Mouse (Mus musculus) thymus, postnatal 0 days (tissue): ENCODE measurements around the gene Kcnc1. TPM values are rescaled to one million over a fixed set of nuclear protein-coding genes. Genes with fewer than 3 reads are reported as not detected.

ENCODE experiments used
- DNase-seq: peaks from one replicate; pipeline ENCODE4 v3.0.0-alpha.2; 2015; ENCODE audit warnings: low spot score
- polyA plus RNA-seq: library from polyadenylated mRNA; unstranded; fragments of >200 nt; fragmentation: Nextera tagmentation; extraction: Ambion mirVana; gene quantifications from 2 replicates; pipeline ENCODE4 v1.2.1, GENCODE M21; 2015

The Kcnc1 gene
- 0.09 and 0.27 TPM in 2 replicates for polyA plus RNA-seq

- DNase-seq, result peak; percentile 62
These were observed at the start of gene Kcnc1 for GRCm38 (mm10) chr7:46396231-46396927. Gene Kcnc1, plus strand, starts transcription at chr7:46396497.

DNA sequence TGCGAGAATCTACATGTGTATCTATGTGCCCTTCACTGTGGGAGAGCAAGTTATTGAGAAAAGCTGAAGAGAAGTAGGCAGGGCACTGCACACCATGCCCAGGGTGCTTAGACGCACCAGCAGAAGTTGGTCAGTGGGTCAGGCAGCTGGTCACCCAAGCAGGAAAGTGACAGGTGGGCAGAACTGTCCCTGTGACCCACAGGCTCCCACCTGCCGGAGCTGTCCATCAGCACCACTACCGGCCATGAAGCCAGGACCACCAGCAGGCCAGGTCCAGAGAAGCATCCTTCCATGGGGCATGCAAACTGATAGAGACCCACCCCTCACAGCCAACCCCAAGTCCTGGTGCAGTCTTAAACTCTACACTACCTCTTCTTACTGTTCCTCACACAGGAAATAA is 48.6 kb upstream of the Kcnc1 start:
- no peak for DNase-seq

DNA sequence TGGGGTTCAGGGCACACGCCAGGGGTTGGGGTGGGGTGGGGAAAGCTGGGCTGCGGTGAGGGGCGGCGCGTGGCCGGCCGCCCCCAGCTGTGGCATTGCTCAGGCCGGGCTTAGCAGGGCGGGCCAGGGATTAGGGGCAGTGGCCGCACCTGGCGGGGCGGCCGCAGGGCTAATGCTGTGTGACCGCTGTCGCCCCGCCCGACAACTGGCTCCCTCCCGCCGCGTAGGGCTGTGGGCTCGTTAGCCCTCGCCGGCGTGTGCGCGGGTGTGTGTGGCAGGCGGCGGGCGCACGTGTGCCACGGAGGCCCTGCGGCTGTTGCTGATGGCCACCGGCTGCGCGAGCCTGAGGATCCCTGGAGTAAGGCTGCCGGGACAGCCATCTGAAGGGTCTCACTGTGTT is 47.5 kb upstream of the Kcnc1 start:
- DNase-seq, result no peak

DNA sequence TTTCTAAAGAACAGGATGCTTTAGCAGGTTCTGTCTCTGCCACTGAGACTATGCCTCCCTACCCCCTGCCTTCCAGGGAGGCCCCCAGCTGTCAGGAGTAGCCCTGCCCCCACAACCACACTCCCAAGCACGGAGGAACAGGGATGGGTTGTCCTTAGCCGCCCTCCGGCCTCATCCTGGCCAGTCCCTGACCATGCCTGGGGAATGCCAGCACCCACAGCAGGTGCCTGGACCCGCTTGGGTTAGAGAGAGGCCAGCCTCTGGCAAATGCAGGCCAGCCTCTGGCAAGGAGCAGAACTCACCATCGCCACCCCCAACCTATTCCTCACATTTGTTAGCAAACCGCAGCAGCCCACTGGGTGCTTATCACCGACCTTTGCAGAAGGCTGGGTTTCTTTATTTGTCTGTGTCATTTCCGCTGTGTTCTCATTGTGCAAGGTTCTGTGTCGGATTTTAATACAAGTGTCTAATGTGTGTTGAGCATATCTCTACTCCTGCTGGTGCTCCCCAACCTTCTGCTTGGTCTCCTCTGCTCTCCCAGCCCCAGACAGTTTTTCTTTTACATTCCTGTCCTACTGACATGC is 46.1 kb upstream of the Kcnc1 start:
- no peak for DNase-seq

- no peak for DNase-seq
These were observed 43.5 kb upstream of the Kcnc1 start for GRCm38 (mm10) chr7:46352748-46353147.

DNA sequence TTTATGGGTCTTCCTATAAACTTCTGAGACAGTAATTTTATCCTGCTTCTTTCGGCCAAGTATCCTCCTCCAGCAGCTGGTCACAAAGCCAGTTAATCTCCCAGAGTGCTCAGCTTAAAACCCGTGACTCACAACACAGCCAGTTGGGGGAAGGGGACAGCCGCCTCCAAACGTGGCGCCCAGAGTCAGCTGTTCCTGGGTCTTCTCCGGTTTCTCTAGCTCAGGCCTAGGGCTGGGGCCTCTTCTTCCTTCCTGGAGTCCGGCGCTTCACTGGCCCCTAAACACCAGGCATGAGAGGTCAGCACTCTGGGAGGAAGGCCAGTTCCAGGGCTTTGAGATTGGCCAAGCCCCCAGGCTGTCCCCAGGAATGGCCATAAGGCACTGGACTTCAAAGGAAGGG is 43.1 kb upstream of the Kcnc1 start:
- no peak for DNase-seq

- DNase-seq, result peak; percentile 8
These were observed 42.4 kb upstream of the Kcnc1 start for GRCm38 (mm10) chr7:46353875-46354274.

DNA sequence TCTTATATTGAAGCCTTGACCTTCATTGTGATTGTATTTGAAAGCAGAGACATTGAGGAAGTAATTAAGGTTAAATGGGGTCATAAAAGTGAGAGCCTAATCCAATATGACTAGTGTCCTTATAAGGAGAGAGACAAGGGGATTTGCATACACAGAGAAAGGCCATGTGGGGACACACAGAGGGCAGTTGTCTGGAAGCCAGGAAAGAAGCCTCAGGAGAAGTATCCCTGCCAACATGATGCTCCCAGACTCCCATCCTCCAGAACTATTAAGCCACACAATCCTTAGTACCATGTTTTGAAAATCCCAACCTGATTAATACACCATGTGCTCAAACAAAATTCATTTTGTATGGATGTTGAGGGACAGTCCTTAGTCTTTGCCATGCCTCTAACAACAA is 34.5 kb upstream of the Kcnc1 start:
- no peak for DNase-seq

DNA sequence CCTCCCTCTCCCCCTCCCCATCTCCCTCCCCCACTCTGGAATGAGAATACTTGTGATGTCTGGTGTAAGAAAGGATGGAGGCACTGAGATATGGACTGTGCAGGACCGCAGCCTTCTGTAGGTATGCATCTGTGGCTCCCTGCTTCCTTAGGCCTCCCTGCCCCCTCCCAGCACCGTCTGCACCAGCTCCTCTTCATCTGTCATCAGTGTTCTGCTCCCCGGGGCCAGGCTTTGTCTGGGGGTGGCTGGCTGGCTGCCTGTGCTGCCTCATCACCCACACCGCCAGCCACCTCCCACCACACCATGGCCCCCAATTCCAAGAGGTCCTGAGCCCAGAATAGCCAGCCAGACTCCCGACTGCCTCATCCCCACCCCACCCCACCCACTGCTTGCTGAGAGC is 32.1 kb upstream of the Kcnc1 start:
- DNase-seq, result no peak

GRCm38 (mm10) chr7:46365810-46366209 is 30.5 kb upstream of the Kcnc1 start:
- DNase-seq, result no peak

DNA sequence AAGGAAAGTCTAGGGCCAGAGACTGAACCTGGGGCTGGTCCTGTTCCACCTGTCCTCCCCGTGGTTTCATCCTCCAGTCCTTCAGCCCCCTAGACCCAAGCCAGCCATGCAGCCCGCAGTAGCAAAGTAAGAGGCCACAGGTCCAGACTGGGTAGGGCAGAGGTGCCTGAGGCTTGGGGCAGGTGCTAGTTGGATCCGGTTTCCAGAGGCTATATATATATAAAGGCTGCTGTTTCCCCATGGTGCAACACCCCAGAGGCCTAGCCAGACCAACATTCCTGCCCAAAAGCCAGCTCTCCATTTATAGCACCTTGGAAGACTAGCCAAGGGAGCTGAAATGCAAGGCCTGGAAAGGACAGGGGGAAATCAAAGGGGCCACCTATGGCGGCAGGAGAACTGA is 25.2 kb upstream of the Kcnc1 start:
- no peak for DNase-seq

- DNase-seq, result no peak
These were observed 19.9 kb upstream of the Kcnc1 start, which contains the start of gene Myod1 for GRCm38 (mm10) chr7:46376172-46377007. Gene Myod1, plus strand, starts transcription at chr7:46376474.

DNA sequence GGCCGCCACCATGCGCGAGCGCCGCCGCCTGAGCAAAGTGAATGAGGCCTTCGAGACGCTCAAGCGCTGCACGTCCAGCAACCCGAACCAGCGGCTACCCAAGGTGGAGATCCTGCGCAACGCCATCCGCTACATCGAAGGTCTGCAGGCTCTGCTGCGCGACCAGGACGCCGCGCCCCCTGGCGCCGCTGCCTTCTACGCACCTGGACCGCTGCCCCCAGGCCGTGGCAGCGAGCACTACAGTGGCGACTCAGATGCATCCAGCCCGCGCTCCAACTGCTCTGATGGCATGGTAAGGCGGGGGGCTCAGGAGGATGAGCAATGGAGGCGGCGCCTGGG is 19.3 kb upstream of the Kcnc1 start:
- DNase-seq, result no peak

- no peak for DNase-seq
These were observed 18.2 kb upstream of the Kcnc1 start for GRCm38 (mm10) chr7:46378123-46378522.

DNA sequence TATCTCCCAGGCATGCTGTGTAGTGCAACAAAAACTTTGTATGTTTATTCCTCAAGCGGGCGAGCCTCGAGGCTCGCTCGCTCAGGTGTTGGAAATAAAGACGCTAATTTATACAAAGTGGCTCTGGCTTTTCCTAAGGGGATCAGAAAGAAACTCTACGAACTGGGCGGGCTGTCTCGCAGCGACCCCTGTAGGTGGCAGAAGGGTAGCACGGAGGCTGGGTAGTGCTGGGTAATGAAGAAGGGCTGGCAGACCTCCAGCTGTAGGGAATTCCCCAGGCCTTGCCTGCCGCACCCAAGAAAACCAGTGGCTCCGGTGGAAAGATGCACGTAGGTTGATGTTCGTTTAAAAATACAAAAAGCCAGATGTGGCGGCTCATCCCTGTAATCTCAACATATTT is 17.3 kb upstream of the Kcnc1 start:
- DNase-seq, result peak; percentile 44

DNA sequence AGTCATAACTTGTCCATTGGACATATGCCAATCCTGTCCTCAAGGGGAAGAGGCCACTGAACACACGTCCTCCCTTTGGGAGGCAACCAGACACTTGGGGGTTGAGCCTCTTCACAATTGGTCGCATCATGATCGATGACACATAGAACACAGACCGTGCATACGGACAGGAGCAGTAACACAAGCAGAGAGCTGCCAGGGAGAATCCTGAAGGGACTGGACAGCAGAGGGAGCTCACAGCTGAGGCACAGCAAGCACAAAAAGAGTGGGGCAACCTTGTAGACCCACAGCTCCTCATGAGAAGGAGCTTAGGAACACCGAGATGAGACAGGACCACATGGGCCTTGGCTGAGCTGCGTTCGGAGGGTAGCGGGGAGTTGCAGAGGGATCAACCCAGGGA is 15.7 kb upstream of the Kcnc1 start:
- DNase-seq, result no peak

DNA sequence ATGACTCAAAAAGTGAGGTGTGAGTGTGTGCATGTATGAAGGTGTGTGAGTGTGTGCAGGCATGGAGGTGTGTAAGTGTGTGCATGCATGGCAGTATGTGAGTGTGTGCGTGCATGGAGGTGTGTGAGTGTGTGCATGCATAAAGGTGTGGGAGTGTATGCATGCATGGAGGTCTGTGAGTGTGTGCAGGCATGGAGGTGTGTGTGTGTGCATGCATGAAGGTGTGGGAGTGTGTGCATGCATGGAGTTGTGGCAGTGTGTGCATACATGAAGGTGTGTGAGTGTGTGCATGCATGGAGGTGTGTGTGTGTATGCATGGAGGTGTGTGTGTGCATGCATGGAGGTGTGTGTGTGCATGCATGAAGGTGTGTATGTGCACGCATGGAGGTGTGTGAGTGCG is 8.9 kb upstream of the Kcnc1 start:
- DNase-seq, result no peak

DNA sequence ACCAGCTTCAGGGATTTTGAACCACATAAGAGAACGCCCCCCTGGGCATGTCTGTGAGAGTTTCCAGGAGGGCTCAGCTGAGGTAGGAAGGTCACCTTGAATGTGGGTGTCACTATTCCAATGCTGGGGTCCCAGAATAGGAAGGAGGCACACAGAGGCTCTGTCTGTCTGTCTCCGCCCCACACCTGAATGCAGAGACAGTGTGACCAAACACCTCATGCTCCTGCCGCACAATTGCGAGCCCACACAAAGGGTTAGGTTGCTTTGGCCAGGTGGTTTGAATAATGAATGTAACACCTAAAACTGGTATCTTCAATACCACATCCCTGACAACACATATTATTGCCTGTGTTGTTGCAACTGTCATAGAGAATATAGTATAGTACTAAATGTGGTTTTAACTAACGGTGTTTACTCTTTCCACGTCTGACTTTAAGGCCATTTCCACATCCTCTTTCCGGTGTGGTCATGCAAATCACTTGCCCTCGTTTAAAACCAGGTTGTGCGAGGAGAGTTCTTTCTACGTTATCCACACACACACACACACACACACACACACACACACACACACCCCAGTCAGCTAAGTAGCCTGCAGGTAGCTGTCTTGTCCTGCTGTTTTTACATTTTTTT is 6.7 kb upstream of the Kcnc1 start:
- peak; percentile 70 for DNase-seq

- DNase-seq, result no peak
These were observed 6.1 kb upstream of the Kcnc1 start for GRCm38 (mm10) chr7:46390226-46390625.

DNA sequence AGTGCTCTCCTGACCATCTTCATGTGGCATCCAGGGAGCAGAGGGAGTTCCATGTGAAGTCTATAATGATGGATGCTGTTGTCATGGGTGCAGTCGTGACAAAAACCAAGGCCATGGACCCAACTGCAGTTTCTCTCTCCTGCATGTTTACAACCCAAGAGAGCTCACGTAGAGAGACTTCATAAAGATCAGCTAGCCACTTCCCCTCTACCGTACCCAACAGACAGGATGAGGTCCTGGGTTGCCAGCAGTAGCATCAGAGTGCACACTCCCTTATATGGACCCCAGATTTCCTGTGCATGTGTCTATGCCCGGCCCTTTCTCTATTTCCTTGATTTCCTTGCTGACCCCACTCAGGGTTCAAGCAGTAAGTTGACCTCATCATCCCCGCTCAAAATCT is 4.6 kb upstream of the Kcnc1 start:
- peak; percentile 65 for DNase-seq

- peak; percentile 72 for DNase-seq
These were observed 3.2 kb upstream of the Kcnc1 start for GRCm38 (mm10) chr7:46393116-46393515.
